Mouse (Mus musculus): ENCODE data around the gene Ttc37. TPM values are rescaled to one million over a fixed set of nuclear protein-coding genes. Genes with fewer than 3 reads are reported as not detected.

Ttc37 gene
- total and polyA plus RNA-seq, 2 experiments from 2014 or later: 6.2 to 11.3 TPM

GRCm38 (mm10) chr13:76059591-76059990 lies 38.9 kb upstream of the Ttc37 start:
- H3K27ac ChIP-seq: no peak overlapping the region
- peaks cover 2% of the 10 kb centered on the region; the same call in 1 of the 2 replicates for H3K36me3 ChIP-seq (ENCODE audit: insufficient read depth, low read length)
- TF ChIP-seq CTCF (IDR thresholded peaks at IDR 0.05; ENCODE audit: low read depth): no peak
- no peak for ATAC-seq
- no peaks in the 10 kb centered on the region for H3K9me3 ChIP-seq (ENCODE audit: low read length)
- 0 out of 2 replicates have a peak, but pooled peaks cover 3% of the 10 kb centered on the region for H3K27me3 ChIP-seq (ENCODE audit: insufficient read depth, low read length)
- no peak for DNase-seq (ENCODE audit: low spot score)
- no peak overlapping the region for H3K4me2 ChIP-seq (ENCODE audit: low read depth, low read length)
- WGBS: 93% methylated on average over 4 of the region's 4 CpGs
- no peak overlapping the region for H3K9ac ChIP-seq (replicated peaks; ENCODE audit: low read length)
- H3K4me1 ChIP-seq (ENCODE audit: insufficient read depth, low read length): no peaks in the 10 kb centered on the region
- H3K4me3 ChIP-seq (ENCODE audit: low read length): no peak overlapping the region

GRCm38 (mm10) chr13:76062126-76062525 lies 36.4 kb upstream of the Ttc37 start:
- Histone ChIP-seq H3K4me2 (ENCODE audit: low read depth, low read length) (no peak overlapping the region), H3K4me3 (ENCODE audit: low read length) (no peak overlapping the region), H3K36me3 (ENCODE audit: insufficient read depth, low read length) (peaks cover 8% of the 10 kb centered on the region; the same call in 1 of the 2 replicates), H3K27me3 (ENCODE audit: insufficient read depth, low read length) (no peaks in the 10 kb centered on the region), H3K9ac (replicated peaks; ENCODE audit: low read length) (no peak overlapping the region), H3K27ac (no peak overlapping the region), H3K9me3 (ENCODE audit: low read length) (no peaks in the 10 kb centered on the region), H3K4me1 (ENCODE audit: insufficient read depth, low read length) (no peaks in the 10 kb centered on the region)
- WGBS: 76% methylated on average over 3 of the region's 3 CpGs
- no peak for TF ChIP-seq CTCF (IDR thresholded peaks at IDR 0.05; ENCODE audit: low read depth)
- no peak for ATAC-seq
- DNase-seq (ENCODE audit: low spot score): no peak

- no peak for TF ChIP-seq CTCF (IDR thresholded peaks at IDR 0.05; ENCODE audit: low read depth)
- Histone ChIP-seq H3K27ac (no peak overlapping the region), H3K4me1 (ENCODE audit: insufficient read depth, low read length) (no peaks in the 10 kb centered on the region), H3K4me2 (ENCODE audit: low read depth, low read length) (no peak overlapping the region), H3K9me3 (ENCODE audit: low read length) (no peaks in the 10 kb centered on the region), H3K4me3 (ENCODE audit: low read length) (no peak overlapping the region), H3K27me3 (ENCODE audit: insufficient read depth, low read length) (no peaks in the 10 kb centered on the region), H3K9ac (replicated peaks; ENCODE audit: low read length) (no peak overlapping the region), H3K36me3 (ENCODE audit: insufficient read depth, low read length) (peaks cover 8% of the 10 kb centered on the region; the same call in 1 of the 2 replicates)
- ATAC-seq (no peak), DNase-seq (ENCODE audit: low spot score) (no peak)
- 92% methylated on average over 3 of the region's 3 CpGs for WGBS
These were observed 36.0 kb upstream of the Ttc37 start for GRCm38 (mm10) chr13:76062569-76062968.

DNA sequence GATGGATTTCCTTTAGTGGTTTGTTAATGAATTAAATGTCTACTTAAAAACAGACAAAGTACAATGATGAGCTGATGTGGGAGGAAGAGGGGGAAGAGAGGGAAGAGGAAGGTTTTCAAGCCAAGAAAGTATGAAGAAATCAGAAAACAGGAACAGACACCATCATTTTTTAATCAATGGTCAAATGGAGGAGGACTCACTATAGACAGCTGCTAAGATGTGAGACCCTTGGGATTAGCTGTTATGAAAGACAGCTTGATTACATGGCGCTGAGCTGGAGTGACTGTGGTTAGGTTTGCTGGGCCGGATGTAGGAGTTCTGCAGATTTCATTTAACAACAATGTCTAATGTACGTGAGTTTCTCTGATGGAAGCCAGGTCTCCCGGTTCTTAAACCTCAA lies 35.0 kb upstream of the Ttc37 start:
- peaks cover 8% of the 10 kb centered on the region; the same call in 1 of the 2 replicates for H3K36me3 ChIP-seq (ENCODE audit: insufficient read depth, low read length)
- no peak overlapping the region for H3K4me3 ChIP-seq (ENCODE audit: low read length)
- no peak overlapping the region for H3K4me2 ChIP-seq (ENCODE audit: low read depth, low read length)
- H3K4me1 ChIP-seq (ENCODE audit: insufficient read depth, low read length): no peaks in the 10 kb centered on the region
- no peak for TF ChIP-seq CTCF (IDR thresholded peaks at IDR 0.05; ENCODE audit: low read depth)
- no peaks in the 10 kb centered on the region for H3K9me3 ChIP-seq (ENCODE audit: low read length)
- DNase-seq (ENCODE audit: low spot score) (no peak), ATAC-seq (no peak)
- WGBS: 92% methylated on average over 4 of the region's 4 CpGs
- H3K9ac ChIP-seq (replicated peaks; ENCODE audit: low read length): no peak overlapping the region
- no peak overlapping the region for H3K27ac ChIP-seq
- no peaks in the 10 kb centered on the region for H3K27me3 ChIP-seq (ENCODE audit: insufficient read depth, low read length)

DNA sequence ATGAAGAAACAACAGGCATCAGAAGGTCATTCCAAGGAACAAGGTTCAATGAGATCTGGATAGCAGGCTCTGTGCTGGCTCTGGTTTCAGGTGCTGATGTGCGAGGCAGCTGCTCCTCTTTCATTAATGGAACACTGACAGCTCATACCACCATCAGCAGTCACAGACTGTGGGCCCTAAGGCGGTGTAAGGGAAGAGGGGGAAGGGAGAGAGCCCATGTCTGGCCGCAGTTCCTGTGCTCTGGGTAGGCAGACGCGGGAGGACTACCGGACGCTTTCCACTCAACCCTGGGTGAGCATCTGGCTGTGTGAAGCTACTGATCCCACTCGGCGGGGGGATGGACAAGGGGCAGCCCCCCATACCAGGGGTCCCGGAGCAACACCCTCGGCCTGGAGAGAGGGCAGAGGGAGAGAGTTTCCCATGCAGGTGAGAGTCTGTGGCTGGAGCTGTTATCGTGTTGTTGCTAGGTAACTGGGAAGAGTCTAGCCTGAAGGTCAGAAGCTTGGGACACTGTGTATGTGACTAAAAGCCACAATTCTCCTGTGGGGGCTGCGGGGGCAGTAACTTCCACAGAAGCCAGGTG lies 34.1 kb upstream of the Ttc37 start:
- Histone ChIP-seq H3K4me3 (ENCODE audit: low read length) (no peak overlapping the region), H3K27ac (no peak overlapping the region), H3K36me3 (ENCODE audit: insufficient read depth, low read length) (peaks cover 8% of the 10 kb centered on the region; the same call in 1 of the 2 replicates), H3K9ac (replicated peaks; ENCODE audit: low read length) (no peak overlapping the region), H3K27me3 (ENCODE audit: insufficient read depth, low read length) (no peaks in the 10 kb centered on the region), H3K4me2 (ENCODE audit: low read depth, low read length) (no peak overlapping the region), H3K4me1 (ENCODE audit: insufficient read depth, low read length) (no peaks in the 10 kb centered on the region), H3K9me3 (ENCODE audit: low read length) (no peaks in the 10 kb centered on the region)
- no peak for TF ChIP-seq CTCF (IDR thresholded peaks at IDR 0.05; ENCODE audit: low read depth)
- ATAC-seq (no peak), DNase-seq (ENCODE audit: low spot score) (no peak)
- 86% methylated on average over 13 of the region's 13 CpGs for WGBS

GRCm38 (mm10) chr13:76074323-76074722 lies 24.2 kb upstream of the Ttc37 start:
- Histone ChIP-seq H3K4me2 (ENCODE audit: low read depth, low read length) (no peak overlapping the region), H3K27me3 (ENCODE audit: insufficient read depth, low read length) (no peaks in the 10 kb centered on the region), H3K4me3 (ENCODE audit: low read length) (no peak overlapping the region), H3K9me3 (ENCODE audit: low read length) (no peaks in the 10 kb centered on the region), H3K36me3 (ENCODE audit: insufficient read depth, low read length) (no peaks in the 10 kb centered on the region), H3K27ac (no peak overlapping the region), H3K9ac (replicated peaks; ENCODE audit: low read length) (no peak overlapping the region), H3K4me1 (ENCODE audit: insufficient read depth, low read length) (no peaks in the 10 kb centered on the region)
- 81% methylated on average over 1 of the region's 1 CpGs for WGBS
- DNase-seq (ENCODE audit: low spot score): no peak
- no peak for TF ChIP-seq CTCF (IDR thresholded peaks at IDR 0.05; ENCODE audit: low read depth)
- no peak for ATAC-seq

DNA sequence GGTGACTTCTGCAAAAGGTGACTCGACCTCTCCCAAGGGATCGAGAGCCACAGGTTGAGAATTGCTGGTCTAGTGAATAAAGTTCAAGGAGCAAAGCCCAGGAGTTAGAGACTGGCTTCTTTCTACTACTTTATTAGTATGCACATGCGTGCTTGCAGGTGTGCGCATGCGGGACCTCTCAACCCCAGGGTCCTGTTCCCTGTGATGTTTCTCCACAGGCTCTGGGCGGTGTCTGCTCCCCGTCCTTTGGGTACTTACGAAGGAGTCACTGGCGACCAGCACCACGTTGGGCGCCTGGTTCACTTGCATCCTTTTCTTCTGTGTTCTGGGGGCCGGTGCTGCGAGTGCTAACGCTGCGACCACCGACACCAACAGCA lies 430 bp upstream of the Ttc37 start:
- Histone ChIP-seq H3K4me3 (ENCODE audit: low read length) (peak overlapping the region; percentile 77), H3K9me3 (ENCODE audit: low read length) (no peaks in the 10 kb centered on the region), H3K36me3 (ENCODE audit: insufficient read depth, low read length) (no peaks in the 10 kb centered on the region), H3K9ac (replicated peaks; ENCODE audit: low read length) (peak overlapping the region; percentile 51), H3K4me1 (ENCODE audit: insufficient read depth, low read length) (peaks cover 4% of the 10 kb centered on the region; the same call in 1 of the 2 replicates), H3K27ac (peak overlapping the region; percentile 68), H3K27me3 (ENCODE audit: insufficient read depth, low read length) (no peaks in the 10 kb centered on the region), H3K4me2 (ENCODE audit: low read depth, low read length) (peak overlapping the region; percentile 77)
- peak; percentile 83; the same call in 1 of the 2 replicates for ATAC-seq
- no peak for TF ChIP-seq CTCF (IDR thresholded peaks at IDR 0.05; ENCODE audit: low read depth)
- 1% methylated on average over 16 of the region's 16 CpGs for WGBS
- DNase-seq (ENCODE audit: low spot score): peak; percentile 47

Data from hindbrain, postnatal 0 days (tissue).